Mouse (Mus musculus) olfactory bulb, adult 2 months (tissue): ENCODE measurements around the gene Ptcd2.
"Not testable (repeated sequence)": the region's sequence is repeated elsewhere in the genome, so short reads cannot be mapped to it uniquely, and the experiment has no call there.

Experiments used
- CTCF ChIP-seq: fragments of 200-500 bp; IDR thresholded peaks from 2 replicates; pipeline ENCODE4 v1.5.1; 2012; ENCODE audit warnings: low read depth, mild to moderate bottlenecking, low read length, moderate library complexity; ENCODE audit not compliant: insufficient read depth
- POLR2A ChIP-seq: fragments of 200-500 bp; IDR thresholded peaks from 2 replicates; pipeline ENCODE4 v1.6.1; 2012; ENCODE audit warnings: mild to moderate bottlenecking, low read depth, low read length, moderate library complexity; ENCODE audit not compliant: insufficient read depth

DNA sequence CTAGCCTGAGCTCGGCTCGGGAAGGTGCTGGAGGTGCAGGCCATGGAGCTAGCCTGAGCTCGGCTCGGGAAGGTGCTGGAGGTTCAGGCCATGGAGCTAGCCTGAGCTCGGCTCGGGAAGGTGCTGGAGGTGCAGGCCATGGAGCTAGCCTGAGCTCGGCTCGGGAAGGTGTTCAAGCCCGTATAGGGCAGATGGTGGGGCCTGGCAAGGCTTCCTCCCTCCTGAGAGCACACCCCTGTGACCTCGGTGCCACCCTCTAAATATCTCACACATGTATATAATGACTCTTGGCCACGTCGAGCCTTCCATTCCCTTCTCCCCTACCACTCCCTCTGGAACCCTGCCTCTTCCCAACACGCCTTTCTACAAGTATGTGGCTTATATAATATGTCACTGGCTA lies 21.6 kb downstream of the Ptcd2 start:
- TF ChIP-seq POLR2A, CTCF: not testable (repeated sequence)
